Mouse (Mus musculus): ENCODE results near the gene Uba2. TPM values are rescaled to one million over a fixed set of nuclear protein-coding genes. Genes with fewer than 3 reads are reported as not detected.
"Not testable (repeated sequence)": the region's sequence is repeated elsewhere in the genome, so short reads cannot be mapped to it uniquely, and the experiment has no call there.

Gene Uba2
- polyA plus RNA-seq, 1 experiment from 2014 or later: 255 TPM

DNA sequence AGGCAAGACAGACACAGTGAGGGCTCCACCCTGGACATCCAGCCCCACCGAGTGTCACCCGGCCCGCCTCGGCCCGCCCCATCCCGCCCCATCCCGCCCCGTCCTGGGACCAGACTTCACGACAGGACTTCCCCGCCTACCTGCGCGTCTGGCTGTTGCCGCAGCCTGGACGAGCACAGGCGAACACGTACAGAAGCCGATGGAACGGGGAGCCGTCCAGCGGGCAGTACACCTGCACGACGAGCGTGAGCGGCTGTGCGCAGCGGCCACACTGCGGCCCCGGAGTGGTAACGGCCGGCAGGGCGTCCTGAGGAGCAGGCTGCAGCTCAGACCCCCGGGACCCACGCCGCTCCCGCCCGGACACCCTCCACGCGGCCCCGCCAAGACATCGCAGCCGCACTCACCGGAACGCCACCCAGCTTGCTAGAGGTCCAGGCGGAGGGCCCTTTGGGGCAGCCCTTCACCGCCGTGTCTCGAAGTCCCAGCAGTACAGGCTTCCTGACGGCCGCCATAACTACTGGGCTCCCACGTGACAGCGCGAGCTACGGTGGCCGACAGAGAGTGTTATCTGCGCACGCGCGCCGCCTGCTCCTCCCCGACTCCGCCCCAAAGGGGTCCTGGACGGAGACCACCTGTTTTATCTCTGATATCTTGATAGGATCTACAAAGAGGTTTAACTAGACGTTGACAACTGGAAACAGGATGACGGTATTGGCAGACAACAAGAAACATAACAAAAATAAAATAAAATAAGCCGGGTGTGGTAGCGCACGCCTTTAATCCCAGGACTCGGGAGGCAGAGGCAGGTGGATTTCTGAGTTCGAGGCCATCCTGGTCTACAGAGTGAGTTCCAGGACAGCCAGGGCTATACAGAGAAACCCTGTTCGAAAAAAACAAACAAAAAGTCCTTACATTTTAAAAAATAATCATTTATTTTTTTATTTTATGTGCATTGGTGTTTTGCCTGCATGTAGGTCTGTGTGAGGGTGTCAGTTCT lies 27.0 kb upstream of the Uba2 start, which contains the start of gene Pdcd2l:
Gene Pdcd2l, minus strand, starts transcription at position 530 of the 997 bp plus-strand sequence.
- H3K9ac ChIP-seq: peak within 1 kb of the TSS; percentile 89
- peaks cover 7% of the 10 kb centered on the region; the same call in 1 of the 2 replicates for H3K4me1 ChIP-seq
- H3K27ac ChIP-seq: peak within 1 kb of the TSS; percentile 60; the same call in 1 of the 2 replicates
- peak; percentile 83 for ATAC-seq (ENCODE audit: insufficient number of reproducible peaks, insufficient read depth, low FRiP score, low TSS enrichment)
- H3K9me3 ChIP-seq: no peaks in the 10 kb centered on the region
- peak within 1 kb of the TSS; percentile 90 for H3K4me2 ChIP-seq (replicated peaks)
- H3K36me3 ChIP-seq: peaks cover 25% of the 10 kb centered on the region
- 3% methylated on average over 70 of the region's 70 CpGs for WGBS
- H3K4me3 ChIP-seq: peak within 1 kb of the TSS; percentile 96
- no peaks in the 10 kb centered on the region for H3K27me3 ChIP-seq

DNA sequence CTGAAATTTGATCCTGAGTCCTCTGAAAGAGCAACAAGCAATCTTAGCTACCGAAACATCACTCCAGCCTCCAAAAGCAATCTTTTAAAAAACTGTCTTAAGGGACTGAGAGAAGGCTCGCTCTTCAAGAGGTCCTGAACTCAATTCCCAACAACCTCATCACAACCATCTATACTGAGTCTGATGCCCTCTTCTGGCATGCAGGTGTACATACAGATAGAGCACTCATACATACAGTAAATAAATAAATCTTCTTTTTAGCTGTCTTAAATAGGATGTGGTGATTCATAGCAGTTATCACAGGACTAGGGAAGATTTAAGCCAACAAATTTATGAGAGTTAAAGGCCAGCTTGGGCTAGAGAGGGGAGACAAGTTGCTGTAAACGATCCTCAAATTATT lies 26.2 kb upstream of the Uba2 start:
- peak overlapping the region; percentile 90 for H3K4me2 ChIP-seq (replicated peaks)
- no peak overlapping the region for H3K27ac ChIP-seq

DNA sequence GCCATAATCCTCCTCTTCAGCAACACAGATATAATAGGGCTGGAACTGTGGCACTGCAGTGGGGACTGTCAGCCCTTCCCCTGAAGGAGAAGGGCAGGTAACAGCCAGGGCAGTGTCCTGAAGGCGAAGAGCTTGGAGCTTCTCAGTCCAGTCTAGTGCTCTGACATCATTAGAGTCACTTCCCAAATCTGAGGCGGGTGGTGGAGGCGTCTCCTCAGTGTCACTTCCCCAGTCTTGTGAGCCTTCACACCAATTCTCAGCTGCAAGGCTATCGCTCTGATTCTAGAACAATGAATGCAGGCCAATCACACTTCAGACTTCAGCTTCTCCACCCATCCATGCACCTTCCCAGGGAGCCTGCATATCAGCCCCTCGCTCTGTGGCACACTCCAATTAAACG lies 23.4 kb upstream of the Uba2 start:
- no peak overlapping the region for H3K4me2 ChIP-seq (replicated peaks)
- no peaks in the 10 kb centered on the region for H3K27me3 ChIP-seq
- H3K27ac ChIP-seq: no peak overlapping the region
- no peak overlapping the region for H3K4me3 ChIP-seq
- WGBS: 94% methylated on average over 6 of the region's 6 CpGs
- peaks cover 7% of the 10 kb centered on the region; the same call in 1 of the 2 replicates for H3K4me1 ChIP-seq
- no peak for ATAC-seq (ENCODE audit: insufficient number of reproducible peaks, insufficient read depth, low FRiP score, low TSS enrichment)
- peaks cover 36% of the 10 kb centered on the region for H3K36me3 ChIP-seq
- H3K9ac ChIP-seq: no peak overlapping the region
- no peaks in the 10 kb centered on the region for H3K9me3 ChIP-seq

More for the DNA sequence above, 26.2 kb upstream of the Uba2 start:
- H3K27me3 ChIP-seq: no peaks in the 10 kb centered on the region
- no peak for ATAC-seq (ENCODE audit: insufficient number of reproducible peaks, insufficient read depth, low FRiP score, low TSS enrichment)
- H3K4me3 ChIP-seq: peak overlapping the region; percentile 96
- peaks cover 7% of the 10 kb centered on the region; the same call in 1 of the 2 replicates for H3K4me1 ChIP-seq
- WGBS: 50% methylated on average over 3 of the region's 3 CpGs
- H3K9ac ChIP-seq: peak overlapping the region; percentile 89
- H3K36me3 ChIP-seq: peaks cover 18% of the 10 kb centered on the region
- no peaks in the 10 kb centered on the region for H3K9me3 ChIP-seq

DNA sequence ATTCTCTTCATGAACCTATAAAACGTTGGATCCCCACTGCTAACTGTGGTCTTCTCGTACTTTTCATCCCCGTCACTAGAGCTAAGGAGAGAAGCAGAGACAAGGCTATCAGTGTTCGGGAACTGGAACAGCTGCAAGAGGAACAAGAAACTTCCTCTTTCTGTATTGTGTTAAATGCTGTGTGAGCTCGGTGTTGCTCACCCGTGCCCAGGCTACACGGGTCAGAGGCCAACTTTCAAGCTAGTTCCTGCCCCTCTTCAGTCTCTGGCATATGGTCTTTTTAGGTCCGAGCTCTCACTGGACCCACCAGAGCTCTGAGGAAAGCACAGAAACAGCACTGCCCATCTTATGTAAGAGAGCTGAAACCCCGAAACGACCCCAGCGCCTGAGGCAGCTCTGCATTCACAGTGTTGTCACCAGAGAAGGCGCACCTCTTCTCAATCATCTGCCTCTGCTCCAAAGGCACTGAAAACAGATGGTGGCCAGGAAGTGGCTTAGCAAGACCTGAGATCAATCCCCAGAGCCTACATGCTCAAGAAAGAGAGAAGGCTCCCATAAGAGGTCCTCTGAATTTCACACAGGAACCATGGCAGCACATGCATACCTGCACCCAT lies 20.1 kb upstream of the Uba2 start:
- Histone ChIP-seq H3K27me3 (no peaks in the 10 kb centered on the region), H3K9ac (no peak overlapping the region), H3K4me1 (no peaks in the 10 kb centered on the region), H3K36me3 (peaks cover 64% of the 10 kb centered on the region), H3K9me3 (no peaks in the 10 kb centered on the region; the same call in 1 of the 2 replicates), H3K4me3 (no peak overlapping the region), H3K4me2 (replicated peaks) (no peak overlapping the region), H3K27ac (no peak overlapping the region)
- 86% methylated on average over 12 of the region's 12 CpGs for WGBS
- no peak for ATAC-seq (ENCODE audit: insufficient number of reproducible peaks, insufficient read depth, low FRiP score, low TSS enrichment)

DNA sequence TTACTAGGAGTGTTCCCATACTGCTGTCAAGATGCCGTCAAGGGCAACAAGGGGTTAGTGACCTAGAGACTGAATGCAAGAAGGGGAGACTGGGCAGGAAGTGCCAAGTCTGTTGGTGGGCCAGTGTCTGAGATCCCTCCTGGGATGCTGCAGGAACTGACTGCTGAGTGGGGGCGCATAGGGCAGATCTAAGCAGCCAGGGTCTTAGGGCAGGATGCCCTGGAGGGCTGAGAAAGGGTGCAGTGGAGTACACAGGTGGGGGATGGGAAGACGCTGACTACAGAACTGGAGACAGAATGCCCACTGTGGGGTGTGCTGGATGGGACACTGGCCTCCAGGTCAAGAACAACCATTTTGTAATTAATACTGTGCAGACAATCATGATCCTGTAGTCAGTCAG lies 14.4 kb upstream of the Uba2 start:
- Histone ChIP-seq H3K4me3 (no peak overlapping the region), H3K27ac (no peak overlapping the region), H3K36me3 (peaks cover 42% of the 10 kb centered on the region), H3K4me2 (replicated peaks) (no peak overlapping the region), H3K9ac (no peak overlapping the region), H3K9me3 (no peaks in the 10 kb centered on the region; the same call in 1 of the 2 replicates), H3K4me1 (no peaks in the 10 kb centered on the region), H3K27me3 (no peaks in the 10 kb centered on the region)
- ATAC-seq (ENCODE audit: insufficient number of reproducible peaks, insufficient read depth, low FRiP score, low TSS enrichment): no peak
- WGBS: 53% methylated on average over 3 of the region's 3 CpGs

DNA sequence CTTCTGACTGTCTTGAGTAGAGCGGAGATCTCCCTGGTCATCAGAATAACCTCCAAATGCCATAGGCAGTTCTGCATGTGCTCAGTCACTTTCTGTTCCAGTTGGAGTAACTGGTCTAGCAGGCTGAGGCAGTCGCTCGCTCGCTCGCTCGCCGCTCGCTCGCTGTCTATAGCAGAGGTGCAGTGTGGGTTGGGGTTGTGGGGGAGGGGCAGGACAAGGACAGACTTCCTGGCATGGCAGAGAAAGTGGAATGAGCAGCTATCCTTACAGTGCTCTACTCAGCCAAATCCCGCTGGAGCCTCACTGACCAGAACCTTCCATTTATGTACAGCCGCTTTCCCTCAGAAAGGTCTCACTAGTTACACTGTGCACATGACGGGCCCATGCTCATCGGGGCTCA lies 14.0 kb upstream of the Uba2 start:
- Histone ChIP-seq H3K27me3 (no peaks in the 10 kb centered on the region), H3K4me2 (replicated peaks) (no peak overlapping the region), H3K9me3 (no peaks in the 10 kb centered on the region; the same call in 1 of the 2 replicates), H3K9ac (no peak overlapping the region), H3K27ac (no peak overlapping the region), H3K4me1 (no peaks in the 10 kb centered on the region), H3K36me3 (peaks cover 38% of the 10 kb centered on the region), H3K4me3 (no peak overlapping the region)
- ATAC-seq (ENCODE audit: insufficient number of reproducible peaks, insufficient read depth, low FRiP score, low TSS enrichment): no peak
- WGBS: 75% methylated on average over 13 of the region's 13 CpGs

DNA sequence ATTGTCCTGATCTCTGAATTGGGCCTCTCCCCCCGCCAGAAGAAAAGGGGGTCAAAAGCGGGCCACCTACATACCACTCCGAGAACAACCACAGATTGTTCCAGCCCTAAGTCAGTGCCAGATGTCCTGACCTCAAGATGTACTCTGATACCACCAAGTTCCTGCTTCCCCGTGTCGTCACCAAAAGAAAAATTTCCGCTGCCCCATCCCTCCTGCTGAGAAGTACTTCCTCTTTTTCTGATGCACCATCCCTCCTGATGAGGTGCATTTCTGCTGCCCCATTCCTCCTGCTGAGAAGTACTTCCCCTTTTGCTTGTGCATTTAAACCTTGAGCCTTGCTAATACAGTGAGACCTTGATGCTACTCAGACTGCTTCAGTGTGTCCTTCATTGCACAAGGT lies 6.8 kb upstream of the Uba2 start:
- ATAC-seq (ENCODE audit: insufficient number of reproducible peaks, insufficient read depth, low FRiP score, low TSS enrichment); H3K9ac ChIP-seq; H3K27ac ChIP-seq; H3K4me1 ChIP-seq; H3K4me3 ChIP-seq; H3K27me3 ChIP-seq; H3K9me3 ChIP-seq; H3K4me2 ChIP-seq (replicated peaks); H3K36me3 ChIP-seq: not testable (repeated sequence)
- WGBS: 75% methylated on average over 6 of the region's 6 CpGs

DNA sequence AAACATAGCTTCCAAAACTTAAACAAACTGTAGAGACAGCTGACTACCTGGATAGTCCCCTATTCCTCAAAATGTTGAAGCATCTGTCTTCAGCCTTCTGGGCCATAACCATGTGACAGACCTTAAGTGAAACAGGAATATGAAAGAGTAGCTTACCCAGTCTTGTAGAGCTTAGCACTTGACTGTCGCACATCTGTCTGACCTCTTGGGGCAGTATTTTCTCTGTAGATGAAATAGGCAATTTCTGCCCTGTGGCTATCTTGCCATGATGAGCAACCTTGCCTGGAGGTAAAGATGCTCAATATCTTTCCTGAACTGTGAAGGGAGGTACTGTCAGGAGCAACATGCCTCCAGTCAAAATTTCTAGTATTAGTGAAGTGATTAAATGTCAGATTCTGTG lies 2.9 kb upstream of the Uba2 start:
- ATAC-seq (ENCODE audit: insufficient number of reproducible peaks, insufficient read depth, low FRiP score, low TSS enrichment): no peak
- WGBS: 70% methylated on average over 1 of the region's 1 CpGs
- no peak overlapping the region for H3K9ac ChIP-seq

DNA sequence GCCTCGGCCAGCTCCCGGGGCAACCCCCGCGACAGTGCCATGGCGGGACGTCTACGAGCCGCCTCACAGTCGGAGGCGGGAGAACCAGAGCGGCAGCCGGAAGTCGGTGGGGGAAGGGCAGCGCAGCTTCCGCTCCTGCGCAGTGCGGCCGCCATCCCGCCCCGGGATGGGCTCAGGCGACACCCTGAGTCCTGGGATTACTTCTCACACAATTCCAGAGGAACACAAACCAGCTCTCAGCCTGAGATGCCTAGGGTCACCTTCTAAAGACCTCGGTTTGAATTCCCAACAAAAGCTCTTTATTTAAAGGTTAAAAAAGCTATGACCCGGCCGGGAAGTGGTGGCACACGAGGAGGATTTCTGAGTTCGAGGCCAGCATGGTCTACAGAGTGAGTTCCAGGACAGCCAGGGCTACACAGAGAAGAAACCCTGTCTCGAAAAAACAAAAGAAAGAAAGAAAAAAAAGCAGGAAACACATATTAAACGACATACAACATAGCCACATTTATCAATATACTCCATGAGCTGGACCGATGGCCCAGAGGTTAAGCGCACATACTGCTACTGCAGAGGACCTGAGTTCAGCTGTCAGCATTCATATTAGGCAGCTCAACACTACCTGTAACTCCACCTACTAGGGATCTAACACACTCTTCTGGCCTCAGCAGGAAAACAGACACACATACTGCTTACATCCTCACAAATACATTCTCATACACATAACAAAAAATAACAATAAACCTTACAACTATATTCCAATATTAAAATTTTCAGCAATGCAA lies 738 bp downstream of the Uba2 start:
- H3K27ac ChIP-seq: peak overlapping the region; percentile 94
- peak; percentile 88 for ATAC-seq (ENCODE audit: insufficient number of reproducible peaks, insufficient read depth, low FRiP score, low TSS enrichment)
- peak overlapping the region; percentile 96 for H3K9ac ChIP-seq
- no peaks in the 10 kb centered on the region for H3K27me3 ChIP-seq
- H3K9me3 ChIP-seq: no peaks in the 10 kb centered on the region
- peak overlapping the region; percentile 81 for H3K4me2 ChIP-seq (replicated peaks)
- 8% methylated on average over 30 of the region's 30 CpGs for WGBS
- peaks cover 8% of the 10 kb centered on the region for H3K36me3 ChIP-seq
- peaks cover 5% of the 10 kb centered on the region; the same call in 1 of the 2 replicates for H3K4me1 ChIP-seq
- peak overlapping the region; percentile 92 for H3K4me3 ChIP-seq

More for the DNA sequence above, 2.9 kb upstream of the Uba2 start:
- Histone ChIP-seq H3K36me3 (no peaks in the 10 kb centered on the region), H3K27ac (no peak overlapping the region), H3K9me3 (no peaks in the 10 kb centered on the region), H3K27me3 (no peaks in the 10 kb centered on the region), H3K4me3 (no peak overlapping the region), H3K4me2 (replicated peaks) (no peak overlapping the region), H3K4me1 (no peaks in the 10 kb centered on the region)

DNA sequence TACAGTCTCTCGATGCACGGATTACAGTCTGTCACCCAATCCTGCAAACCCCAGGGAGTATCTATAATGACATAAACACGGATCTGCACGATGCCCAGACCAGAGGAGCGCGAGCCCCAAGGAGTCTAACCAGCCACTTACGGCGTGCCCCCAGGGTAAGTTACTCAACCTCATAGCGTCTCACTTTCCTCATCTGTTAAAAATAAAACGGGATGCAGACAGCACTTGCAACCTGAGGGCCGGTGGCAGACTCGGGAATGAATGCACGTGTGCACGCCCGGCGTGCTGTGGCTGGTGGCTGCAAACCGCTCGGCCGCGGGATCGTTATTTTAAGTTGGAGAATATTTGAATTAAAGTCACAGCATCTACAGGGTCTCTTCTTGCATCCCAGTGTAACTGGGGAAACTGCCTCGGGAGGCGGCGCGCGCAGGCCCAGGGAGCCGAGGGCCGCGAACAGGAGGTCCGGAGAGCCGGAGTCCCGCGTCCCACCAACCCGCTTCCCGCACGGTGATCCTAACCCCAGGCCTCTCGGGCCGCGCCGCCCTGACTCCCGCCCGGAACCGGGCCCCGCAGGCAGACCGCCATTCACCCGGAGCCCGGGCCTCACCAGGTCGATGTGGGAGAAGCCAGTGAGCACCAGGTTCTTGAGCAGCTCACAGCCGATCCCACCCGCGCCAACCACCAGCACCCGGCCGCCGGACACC lies 1.5 kb downstream of the Uba2 start:
- peaks cover 5% of the 10 kb centered on the region; the same call in 1 of the 2 replicates for H3K4me1 ChIP-seq
- ATAC-seq (ENCODE audit: insufficient number of reproducible peaks, insufficient read depth, low FRiP score, low TSS enrichment): peak; percentile 44
- H3K4me2 ChIP-seq (replicated peaks): peak overlapping the region; percentile 81
- peak overlapping the region; percentile 94 for H3K27ac ChIP-seq
- H3K9me3 ChIP-seq: no peaks in the 10 kb centered on the region
- H3K36me3 ChIP-seq: peaks cover 16% of the 10 kb centered on the region
- H3K27me3 ChIP-seq: no peaks in the 10 kb centered on the region
- WGBS: under 1% methylated on average over 54 of the region's 54 CpGs
- peak overlapping the region; percentile 92 for H3K4me3 ChIP-seq
- H3K9ac ChIP-seq: peak overlapping the region; percentile 96

All from embryonic facial prominence, embryonic 12.5 days (tissue).